Mouse (Mus musculus) gastrocnemius, adult 8-10 months (tissue): ENCODE measurements around the gene Ect2. TPM values are rescaled to one million over a fixed set of nuclear protein-coding genes. Genes with fewer than 3 reads are reported as not detected.

Source experiments
- DNase-seq, 2 experiments: peaks; one replicate each; pipeline ENCODE4 v3.0.0; 2022; ENCODE audit warnings: low spot score in 2 of 2
- total RNA-seq, 4 experiments: library from RNA; stranded (reverse); gene quantifications; 2 replicates each; pipeline ENCODE4 v1.2.4; 2022

Gene Ect2
- total RNA-seq, 4 experiments from 2014 or later: 0.18 to 0.83 (median 0.22) TPM; not detected in 1

DNA sequence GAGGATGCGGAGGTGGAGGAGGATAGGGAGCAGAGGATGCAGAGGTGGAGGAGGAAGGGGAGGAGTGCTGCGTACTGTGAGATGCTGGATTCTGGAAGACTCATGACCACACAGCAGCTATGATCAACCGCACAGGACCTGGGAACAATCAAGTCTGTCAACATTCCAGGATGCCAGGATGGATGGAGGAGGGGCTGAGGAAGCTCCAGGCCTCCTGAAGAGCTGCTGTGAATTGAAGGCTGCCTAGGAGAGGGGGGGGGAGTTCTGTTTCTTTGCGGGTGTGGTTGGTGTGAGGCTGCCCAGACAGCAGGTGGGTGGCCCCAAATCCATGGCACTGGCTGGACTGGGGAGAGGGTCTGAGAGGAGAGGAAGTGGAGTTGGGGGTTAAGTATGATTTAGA lies 5.2 kb upstream of the Ect2 start:
- DNase-seq: no peak

DNA sequence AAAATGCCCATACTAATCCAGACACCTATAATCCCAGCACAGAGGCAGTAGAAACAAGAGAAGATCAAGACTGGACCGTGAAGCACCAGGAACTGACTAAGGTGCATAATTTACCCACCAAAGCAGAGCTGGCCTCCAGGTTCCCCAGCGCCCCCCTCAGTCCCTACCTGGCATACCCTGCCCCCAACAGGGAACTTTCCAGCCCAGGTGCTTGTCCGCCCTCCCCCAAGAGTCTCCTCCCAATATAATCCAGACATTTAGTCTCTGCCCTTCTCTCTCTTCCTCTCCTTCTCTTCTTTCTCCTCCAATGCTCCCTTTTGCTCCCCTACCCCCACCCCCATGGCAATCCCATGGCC lies 2.9 kb upstream of the Ect2 start:
- DNase-seq: no peak

DNA sequence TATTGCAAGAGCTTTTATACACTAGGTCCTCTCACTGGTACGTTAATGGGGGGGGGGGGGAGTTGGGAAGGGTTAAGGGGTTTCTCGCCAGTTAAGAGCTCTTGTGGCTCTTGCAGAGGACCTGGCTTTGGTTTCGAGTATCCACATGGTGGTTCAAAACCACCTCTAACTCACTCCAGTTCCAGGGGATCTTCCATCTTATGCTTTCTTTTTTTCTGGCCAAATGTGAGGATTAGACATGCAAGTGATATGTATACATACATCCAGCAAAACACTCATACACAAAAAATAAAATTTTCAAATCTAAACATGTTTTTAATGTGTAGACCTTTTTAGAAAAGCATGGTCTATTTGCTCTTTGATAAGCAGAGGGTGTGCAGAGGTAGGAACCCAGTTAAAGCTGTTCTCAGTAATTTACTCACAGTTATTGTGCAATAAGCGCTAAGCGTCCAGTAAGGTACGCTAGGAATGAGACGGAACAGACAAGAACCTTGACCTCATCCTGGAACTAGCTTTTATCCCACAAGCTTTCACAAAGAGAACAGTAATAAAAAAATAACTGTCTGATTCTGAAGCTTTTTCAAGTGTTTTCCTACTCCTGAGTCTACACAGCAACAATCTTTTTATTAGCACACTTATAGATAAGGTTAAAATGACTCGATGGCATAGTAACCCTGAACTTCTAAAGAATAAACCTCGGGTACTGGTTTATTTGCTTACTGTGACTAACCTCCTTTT lies 2.3 kb upstream of the Ect2 start:
- DNase-seq: no peak

DNA sequence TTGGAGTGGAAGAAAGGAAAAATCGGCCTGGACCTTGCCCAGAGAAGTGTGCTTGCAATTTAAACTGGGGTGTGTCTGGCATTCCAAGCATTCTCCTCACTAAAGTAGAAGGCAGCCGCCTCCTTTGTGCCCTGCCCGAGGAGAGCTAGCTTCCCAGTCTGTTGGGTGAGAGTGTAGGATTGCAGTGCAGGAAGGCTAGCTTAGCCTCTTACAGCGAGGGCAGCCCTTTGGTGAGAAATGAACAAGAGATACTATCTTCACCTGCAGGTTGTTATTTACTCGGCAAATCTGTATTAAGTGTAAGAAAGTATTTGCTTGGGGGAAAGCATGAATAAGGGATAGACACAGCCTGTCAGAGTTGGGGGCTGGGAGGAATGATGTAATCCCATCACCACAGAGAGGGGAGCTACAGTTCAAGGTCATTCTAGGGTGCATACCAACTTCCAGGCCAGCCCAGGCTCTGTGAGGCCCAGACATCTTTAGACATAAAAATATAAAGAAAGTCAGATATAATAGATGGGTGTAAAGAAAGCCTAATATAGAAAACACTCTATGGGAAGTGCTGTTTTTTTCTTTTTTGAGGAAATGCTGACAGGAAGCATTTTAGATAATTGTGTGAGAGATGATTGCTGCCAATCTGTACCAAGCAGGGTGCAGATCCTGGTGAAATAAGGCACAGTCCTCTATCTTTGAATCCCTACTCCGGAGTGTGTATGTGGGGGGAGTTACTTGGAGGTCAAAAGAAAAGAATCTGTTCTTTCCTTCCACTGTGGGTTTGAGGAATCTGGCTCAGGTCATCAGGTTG lies 1.6 kb upstream of the Ect2 start:
- no peak for DNase-seq

DNA sequence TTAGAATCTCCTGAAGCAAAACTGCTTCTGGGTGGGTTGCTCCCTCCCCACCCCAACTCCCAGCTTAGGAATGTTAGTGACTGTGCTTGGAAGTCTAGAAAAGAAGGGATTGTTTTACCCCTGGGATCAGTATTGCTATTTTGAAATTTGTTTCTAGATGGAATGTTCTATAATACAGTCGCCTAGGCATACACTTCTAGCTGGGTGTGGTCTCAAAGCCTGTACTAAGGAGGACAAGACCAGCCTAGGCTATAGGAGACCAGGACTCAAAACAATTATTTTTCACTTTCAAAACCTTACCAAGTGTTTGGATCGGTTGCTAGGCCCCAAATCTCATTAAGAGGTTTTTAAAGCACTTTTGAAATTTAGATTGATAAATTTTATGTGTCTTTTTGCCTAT lies 602 bp upstream of the Ect2 start:
- no peak for DNase-seq

DNA sequence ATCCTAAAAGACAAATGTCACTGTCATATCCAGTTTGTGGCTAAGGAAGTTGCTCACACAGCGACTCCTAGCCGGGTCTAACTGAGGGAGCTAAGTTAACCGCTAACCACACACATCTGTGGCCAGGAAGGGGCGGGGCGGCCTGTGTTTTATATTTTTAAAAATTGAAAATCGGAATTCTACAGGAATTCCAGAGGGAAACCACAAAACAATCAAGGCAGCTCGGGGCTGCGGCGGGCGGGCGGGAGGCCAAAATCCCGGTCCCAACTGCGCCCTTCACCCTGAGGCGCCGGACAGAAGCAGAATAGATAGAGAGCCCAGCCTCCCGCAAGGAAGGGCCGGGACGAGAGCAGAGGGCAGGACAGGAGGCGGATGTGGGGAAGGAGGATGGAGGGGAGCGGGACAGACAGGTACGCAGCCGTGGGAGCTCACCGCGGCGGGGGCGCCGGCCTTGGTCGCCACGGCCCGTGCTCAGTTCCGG lies 447 bp downstream of the Ect2 start:
- no peak for DNase-seq

DNA sequence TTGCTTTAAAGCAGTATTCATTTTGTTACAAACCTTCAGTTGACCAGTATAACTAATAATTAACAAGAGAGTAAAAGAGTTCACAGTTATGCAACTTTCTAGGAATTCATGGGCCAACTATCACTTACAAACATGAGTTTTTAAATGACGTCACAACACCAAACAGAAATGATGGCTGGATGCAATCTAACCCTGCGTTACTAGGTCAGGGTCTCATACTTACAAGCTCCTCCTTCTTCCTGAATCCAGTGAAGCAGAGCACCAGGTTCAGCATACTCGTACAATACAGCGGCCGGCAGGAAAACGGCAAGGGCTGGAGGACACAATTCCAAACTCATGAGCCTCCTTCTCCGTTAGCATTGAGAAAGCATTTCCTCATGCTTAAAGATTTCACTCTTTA lies 7.9 kb downstream of the Ect2 start:
- no peak for DNase-seq

DNA sequence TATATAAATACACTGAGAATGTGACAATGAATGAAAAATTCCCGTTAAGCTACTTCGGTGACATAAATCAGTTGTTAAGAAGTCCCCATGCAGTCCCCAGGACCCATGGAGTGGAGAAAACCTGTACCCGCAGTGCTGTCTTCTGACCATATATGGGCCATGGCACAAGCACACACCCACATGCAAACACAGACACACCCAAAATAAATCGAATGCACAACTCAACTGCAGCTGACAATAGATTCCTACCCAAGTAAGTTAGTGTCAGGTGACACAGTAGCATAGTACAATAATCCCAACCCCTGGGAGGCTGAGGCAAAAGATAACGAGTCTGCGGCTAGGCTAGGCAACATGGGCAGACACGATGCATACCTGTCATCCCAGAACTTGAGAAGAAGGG lies 10.1 kb downstream of the Ect2 start:
- DNase-seq: no peak

DNA sequence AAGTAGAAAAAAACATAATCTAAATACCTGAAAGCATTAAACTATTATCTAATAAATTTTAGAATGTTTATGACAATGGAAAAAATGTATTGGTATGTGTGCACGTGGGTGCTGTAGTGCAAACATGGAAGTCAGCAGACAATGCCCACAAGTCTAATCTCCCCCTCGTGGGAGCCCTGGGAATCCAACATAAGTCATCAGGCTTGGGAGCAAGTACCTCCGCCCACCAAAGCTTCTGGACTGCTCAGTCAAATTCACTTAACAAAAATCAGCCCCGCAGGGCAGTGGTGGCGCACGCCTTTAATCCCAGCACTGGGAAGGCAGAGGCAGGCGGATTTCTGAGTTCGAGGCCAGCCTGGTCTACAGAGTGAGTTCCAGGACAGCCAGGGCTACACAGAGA lies 13.6 kb downstream of the Ect2 start:
- no peak for DNase-seq

DNA sequence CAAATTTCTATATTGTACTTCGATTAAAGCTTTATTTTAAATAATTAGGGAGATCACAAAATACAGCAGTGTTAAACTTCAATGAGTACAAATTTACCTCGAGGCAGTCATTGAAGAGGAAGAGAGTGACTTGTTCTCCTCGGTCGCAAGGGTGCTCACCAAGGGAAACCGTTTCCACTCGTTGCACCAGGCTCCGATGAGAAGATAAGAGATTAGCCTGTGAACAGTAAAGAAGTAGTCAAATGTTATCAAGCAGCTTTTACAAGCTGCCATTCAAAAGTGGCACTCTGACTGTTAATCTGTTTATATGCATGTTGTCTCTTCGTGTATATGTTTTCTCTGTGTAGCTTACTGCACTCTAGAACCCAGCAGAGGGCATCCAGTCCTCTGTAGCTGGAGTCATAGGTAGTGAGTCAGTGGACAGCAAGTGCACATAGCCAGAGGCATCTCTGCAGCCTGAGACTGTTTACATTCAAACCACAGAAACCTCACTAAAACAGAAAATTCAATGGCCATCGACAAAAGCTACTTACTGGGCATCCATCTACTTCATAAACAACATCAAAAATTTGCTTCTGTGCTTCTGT lies 31.7 kb downstream of the Ect2 start:
- DNase-seq: no peak

DNA sequence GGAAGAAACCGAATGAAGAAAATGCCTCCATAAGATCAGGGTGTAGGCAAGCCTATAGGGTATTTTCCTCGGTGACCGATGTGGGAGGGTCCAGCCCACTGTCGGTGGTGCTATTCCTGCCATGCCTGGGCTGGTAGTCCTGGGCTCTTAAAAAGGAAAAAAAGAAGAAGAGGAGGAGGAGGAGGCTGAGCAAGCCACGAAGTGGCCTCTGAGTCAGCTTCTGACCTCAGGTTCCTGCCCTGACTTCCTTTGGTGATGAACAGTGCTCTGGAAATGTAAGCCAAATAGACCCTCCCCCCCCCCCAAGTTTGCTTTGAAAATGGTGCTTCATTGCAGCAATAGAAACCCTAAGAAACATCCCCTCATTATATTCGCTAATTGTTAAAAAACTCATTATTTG lies 32.7 kb downstream of the Ect2 start:
- DNase-seq: no peak

DNA sequence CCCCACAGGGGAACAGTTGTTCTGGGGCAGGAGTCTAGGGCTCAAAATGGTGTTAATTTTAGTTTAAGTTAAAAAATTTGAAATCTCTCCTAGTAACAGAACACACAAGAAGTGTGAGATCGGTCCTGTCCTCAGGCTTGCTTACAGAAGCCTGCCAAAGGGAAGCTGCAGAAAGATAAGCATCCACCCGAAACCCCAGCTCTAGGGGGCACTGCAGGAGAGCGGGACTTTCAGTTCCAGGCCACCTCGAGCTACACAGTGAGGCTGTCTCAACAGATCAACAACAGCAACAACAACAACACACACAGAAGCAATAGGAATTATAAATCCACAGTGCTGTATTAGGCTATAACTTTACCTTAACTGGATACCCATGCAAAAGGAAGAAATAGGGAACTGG lies 35.5 kb downstream of the Ect2 start:
- DNase-seq: no peak

DNA sequence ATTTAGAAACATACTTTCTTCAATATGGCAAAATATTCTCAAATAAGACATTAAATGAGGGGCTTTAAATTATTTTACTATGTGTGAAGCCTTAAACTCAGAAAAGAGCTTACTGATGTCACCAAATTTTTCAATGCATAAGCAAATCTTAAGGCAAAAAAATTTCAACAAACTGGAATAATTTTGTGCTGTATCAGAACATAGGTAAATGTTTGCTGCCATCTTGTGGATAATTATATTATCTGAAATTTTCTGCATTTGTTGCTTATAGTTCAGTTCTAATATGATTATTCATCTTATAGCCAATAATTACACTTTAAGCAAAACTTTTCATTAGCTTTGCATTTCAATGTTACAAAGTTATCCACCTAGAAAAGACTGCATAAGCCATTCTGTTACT lies 42.8 kb downstream of the Ect2 start:
- DNase-seq: no peak

DNA sequence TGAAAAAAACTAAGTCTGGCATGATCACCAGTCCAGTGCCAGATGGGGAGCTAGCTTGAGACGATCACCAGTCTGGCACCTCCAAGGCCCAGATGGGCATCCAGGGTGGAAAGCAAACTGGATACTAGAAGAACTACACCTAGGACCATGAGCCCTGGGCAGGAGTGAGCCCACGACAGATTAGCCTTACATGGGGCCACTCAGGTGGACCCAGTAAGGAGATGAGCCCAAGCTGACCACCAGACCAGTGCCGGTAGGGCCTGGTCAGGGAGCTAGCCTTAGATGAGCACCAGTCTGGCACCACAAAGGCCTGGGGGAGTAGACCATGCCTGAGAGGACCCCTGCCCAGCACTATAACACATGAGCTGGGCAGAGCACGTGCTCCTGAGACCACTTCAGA lies 44.6 kb downstream of the Ect2 start:
- DNase-seq: no peak

DNA sequence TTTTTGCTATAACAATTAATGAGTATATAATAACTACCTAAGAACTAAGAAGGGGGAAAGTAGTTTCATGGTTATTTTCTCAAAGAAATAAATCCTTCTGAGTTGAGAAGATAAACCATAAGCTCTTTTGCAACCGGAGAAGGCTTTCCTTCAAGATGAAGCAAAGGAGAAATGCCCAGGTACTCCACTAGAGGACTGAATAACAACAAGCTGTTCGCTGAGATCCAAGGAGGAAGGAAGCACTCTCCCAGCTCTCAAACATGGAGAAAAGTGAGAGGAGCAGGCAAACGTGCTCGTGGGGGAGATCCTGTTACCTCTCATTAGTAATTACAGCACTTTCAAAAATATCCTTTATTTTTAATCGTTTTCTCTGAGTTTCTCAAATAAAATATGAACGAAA lies 46.5 kb downstream of the Ect2 start:
- no peak for DNase-seq

DNA sequence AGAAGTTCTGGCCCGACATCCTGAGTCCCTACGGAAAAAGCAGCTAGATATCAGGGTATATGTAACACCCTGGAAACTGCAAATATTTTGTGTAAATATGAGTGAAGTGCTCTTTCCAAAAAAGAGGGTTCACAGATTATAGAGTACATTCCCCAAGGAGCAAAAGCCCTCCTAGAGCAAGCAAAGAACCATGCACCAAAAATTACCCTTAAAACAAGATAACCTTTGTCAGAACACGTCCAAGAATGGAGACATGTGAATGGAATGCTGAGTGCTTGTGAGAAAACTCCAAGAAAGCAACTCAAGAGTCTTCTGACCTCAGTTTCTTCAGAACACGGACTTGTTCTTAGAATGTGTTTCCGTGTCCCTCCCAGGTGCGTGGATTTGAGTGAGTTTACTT lies 50.7 kb downstream of the Ect2 start:
- DNase-seq: no peak

DNA sequence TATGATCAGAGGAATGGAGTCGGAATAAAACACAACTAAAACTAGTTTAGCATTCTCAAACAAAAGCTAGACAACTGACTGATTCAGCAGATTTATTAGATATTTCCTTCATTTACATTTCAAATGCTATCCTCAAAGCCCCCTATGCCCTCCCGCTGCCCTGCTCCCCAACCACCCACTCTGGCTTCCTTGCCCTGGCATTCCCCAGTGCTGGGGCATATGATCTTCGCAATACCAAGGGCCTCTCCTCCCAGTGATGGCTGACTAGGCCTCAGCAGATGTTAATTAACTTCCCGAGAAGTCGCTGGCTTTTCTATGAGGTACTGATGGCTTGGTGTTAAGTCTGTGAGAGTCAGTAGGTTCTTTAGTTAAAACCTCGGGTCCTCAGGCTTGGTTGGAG lies 55.0 kb downstream of the Ect2 start:
- DNase-seq: no peak

DNA sequence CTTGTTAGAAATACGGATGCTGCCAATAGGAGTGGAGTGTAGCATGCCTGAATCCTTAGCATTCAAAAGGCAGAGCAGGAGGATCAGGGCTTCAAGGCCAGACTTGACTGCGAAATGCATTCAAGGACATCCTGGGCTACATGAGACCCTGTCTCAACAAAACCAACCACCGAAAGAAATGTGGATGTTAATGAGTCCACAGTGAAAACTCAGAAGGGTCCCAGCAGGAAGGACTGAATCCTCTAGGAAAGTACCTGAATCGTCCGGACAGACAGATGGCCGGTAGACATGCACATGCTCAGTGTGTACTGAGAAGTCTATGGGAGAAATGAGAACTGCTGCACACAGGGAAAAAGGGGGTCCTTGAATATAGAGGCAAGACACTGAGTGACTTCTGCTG lies 67.5 kb downstream of the Ect2 start:
- DNase-seq: no peak

DNA sequence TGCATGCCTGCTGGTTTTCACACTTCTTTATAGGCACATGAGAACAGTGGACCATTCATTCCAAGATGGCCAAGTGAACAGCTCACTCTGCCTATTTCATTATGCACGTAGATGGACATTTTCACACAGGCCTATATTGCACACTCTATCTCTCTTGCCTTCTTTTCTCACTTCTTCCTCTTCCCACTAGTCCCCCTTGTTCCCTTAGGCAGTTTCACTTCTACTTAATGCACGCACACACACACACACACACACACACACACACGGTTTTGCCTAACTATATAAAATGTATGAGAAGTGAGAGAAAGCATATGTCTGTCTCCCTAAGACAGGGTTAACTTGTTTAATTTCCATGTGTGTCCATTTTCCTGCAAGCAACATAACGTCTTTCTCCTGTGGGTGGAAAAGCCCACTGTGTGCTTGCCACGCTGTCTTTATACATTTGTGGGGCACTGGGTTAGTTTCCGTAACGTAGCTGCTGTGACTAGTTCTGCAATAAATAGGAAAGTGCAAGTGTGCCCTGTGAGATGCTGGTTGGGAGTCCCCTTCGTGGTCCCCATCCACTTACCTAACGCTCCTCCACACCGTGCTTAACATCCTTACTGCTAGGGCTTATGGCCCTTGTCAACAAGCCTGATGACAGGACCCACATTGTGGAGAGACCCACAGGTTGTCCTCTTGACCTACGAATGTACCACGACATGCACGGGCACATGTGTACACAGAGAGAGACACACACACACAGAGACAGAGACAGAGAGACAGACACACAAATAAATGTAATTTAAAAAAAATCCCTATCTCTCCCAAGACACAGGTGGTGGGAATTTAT lies 72.2 kb downstream of the Ect2 start:
- no peak for DNase-seq

DNA sequence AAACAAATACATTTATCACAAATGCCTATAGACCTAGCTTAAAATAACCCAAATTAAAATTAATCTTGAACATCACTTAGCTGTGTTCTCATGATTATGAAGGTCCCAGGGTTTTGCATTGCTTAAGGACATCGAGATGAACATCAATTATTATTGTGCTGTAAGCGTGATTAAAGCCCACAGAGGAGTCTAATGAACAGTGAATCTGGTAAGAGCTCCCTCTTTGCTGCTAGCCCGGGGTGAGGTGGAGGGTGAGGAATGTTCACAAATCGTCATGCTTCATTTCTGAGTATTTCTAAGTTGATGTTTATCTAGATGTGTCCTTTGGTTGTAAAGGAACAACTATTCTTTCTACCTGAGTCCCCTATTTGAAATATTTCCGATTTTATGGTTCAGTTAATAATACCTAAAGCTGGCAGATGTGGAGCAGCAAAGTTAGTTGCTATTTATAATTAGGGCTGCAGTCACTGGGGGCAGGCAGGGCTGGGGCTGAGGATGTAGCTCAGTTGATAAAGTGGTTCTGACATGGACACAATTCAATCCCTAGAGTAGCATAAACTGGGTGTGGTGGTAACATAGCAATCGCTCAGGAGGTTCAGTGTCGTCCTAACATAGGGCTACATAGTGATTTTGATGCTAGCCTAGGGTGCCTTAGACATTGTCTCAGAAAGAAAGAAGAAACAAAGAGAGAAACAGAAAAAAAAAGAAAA lies 73.5 kb downstream of the Ect2 start:
- DNase-seq: no peak

DNA sequence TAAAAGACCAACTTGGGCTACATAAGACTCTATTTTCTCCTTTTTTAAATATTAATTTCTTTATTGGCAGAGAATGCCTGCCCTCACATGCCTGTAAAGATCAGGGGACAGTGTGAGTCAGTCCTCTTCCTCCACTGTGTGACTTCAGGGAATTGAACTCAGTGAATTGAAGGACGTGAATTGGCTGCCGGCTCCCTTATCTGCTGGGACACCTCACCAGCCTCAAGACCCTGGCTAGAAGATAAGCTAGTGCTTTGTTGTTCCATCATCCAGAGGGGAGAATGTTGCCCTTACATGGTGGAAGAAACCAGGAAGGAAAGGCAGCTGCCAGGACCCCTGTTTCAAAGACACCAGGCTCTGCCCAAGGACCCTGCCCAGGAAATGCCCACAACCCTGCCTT lies 79.8 kb downstream of the Ect2 start:
- DNase-seq: no peak
